Mouse (Mus musculus): Measurements from ENCODE around the gene Gbp5.

- TF ChIP-seq POLR2A (IDR thresholded peaks at IDR 0.05; ENCODE audit: borderline replicate concordance, extremely low read depth, insufficient read depth, insufficient read length, poor library complexity, severe bottlenecking) (no peak), CTCF (IDR thresholded peaks at IDR 0.05; ENCODE audit: borderline replicate concordance, extremely low read depth, insufficient read depth, insufficient read length) (no peak)
Observed at GRCm38 (mm10) chr3:142454198-142454597, 39.6 kb upstream of the Gbp5 start.
